Mouse (Mus musculus) intestine, embryonic 14.5 days (tissue): ENCODE data around the gene Ahrr. TPM values are rescaled to one million over a fixed set of nuclear protein-coding genes. Genes with fewer than 3 reads are reported as not detected.
A peak's percentile ranks its signal among the peaks of the same experiment; 100 is the strongest.

Experiments
- ATAC-seq: fragments of 200-750 bp; cut with Nextera tagmentation; replicated peaks from 2 replicates; pipeline ENCODE4 v1.8.0; 2017; ENCODE audit warnings: low read depth, moderate number of reproducible peaks, moderate TSS enrichment, moderate library complexity; ENCODE audit not compliant: low FRiP score, low TSS enrichment
- DNase-seq: peaks from one replicate; pipeline ENCODE4 v3.0.0-alpha.2; 2018; ENCODE audit warnings: low spot score
- H3K27ac ChIP-seq: fragments of 300-500 bp; sonication (generic); 2 replicates; pipeline ENCODE4 v1.5.1; 2014; ENCODE audit warnings: low read depth, mild to moderate bottlenecking, control low read depth
- H3K27me3 ChIP-seq: fragments of 300-500 bp; sonication (generic); replicated peaks from 2 replicates; pipeline ENCODE4 v1.6.1; 2014; ENCODE audit warnings: low read length, control low read depth; ENCODE audit not compliant: control insufficient read depth, insufficient read depth
- H3K36me3 ChIP-seq: fragments of 300-500 bp; sonication (generic); 2 replicates; pipeline ENCODE4 v1.6.1; 2014; ENCODE audit warnings: low read length, control low read depth; ENCODE audit not compliant: control insufficient read depth, insufficient read depth
- H3K4me1 ChIP-seq: fragments of 300-500 bp; sonication (generic); replicated peaks from 2 replicates; pipeline ENCODE4 v1.6.1; 2014; ENCODE audit warnings: low read length, control low read depth, mixed read lengths; ENCODE audit not compliant: control insufficient read depth, insufficient read depth
- H3K4me2 ChIP-seq: fragments of 300-500 bp; sonication (generic); 2 replicates; pipeline ENCODE4 v1.6.1; 2014; ENCODE audit warnings: low read length
- H3K4me3 ChIP-seq: fragments of 300-500 bp; sonication (generic); 2 replicates; pipeline ENCODE4 v1.5.1; 2014; ENCODE audit warnings: low read depth, low read length, control low read depth, mixed read lengths
- H3K9ac ChIP-seq: fragments of 300-500 bp; sonication (generic); 2 replicates; pipeline ENCODE4 v1.6.1; 2014; ENCODE audit warnings: mild to moderate bottlenecking, low read length
- H3K9me3 ChIP-seq: fragments of 300-500 bp; sonication (generic); 2 replicates; pipeline ENCODE4 v1.6.1; 2016; ENCODE audit warnings: low read length, control low read depth; ENCODE audit not compliant: control insufficient read depth
- WGBS: fragments of 180-500 bp; shearing (Covaris S2); extraction: QIAGEN DNeasy Blood & Tissue Kit; methylation state at CpG from one replicate; pipeline ENCODE4 v1.1.7; 2014; 5-methylcytosine and 5-hydroxymethylcytosine counted together
- polyA plus RNA-seq: library from polyadenylated mRNA; unstranded; fragments of >200 nt; fragmentation: Nextera tagmentation; extraction: Ambion mirVana; gene quantifications from 2 replicates; pipeline ENCODE4 v1.2.1, GENCODE M21; 2014

The Ahrr gene
- polyA plus RNA-seq, 1 experiment from 2014 or later = 0.64 TPM

GRCm38 (mm10) chr13:74208317-74208985 lies 83.7 kb downstream of the Ahrr start, which contains the start of gene Exoc3:
Gene Exoc3, minus strand, starts transcription at chr13:74208732.
- ATAC-seq (peak; percentile 98), DNase-seq (peak; percentile 91)
- H3K4me1 ChIP-seq = peaks cover 10% of the 10 kb centered on the region
- no peaks in the 10 kb centered on the region for H3K9me3 ChIP-seq
- H3K4me3 ChIP-seq = peak within 1 kb of the TSS; percentile 89
- H3K4me2 ChIP-seq = peak within 1 kb of the TSS; percentile 58
- H3K9ac ChIP-seq = peak within 1 kb of the TSS; percentile 77
- H3K27ac ChIP-seq = peak within 1 kb of the TSS; percentile 88
- peaks cover 21% of the 10 kb centered on the region for H3K36me3 ChIP-seq
- WGBS = under 1% methylated on average over 39 of the region's 39 CpGs
- no peaks in the 10 kb centered on the region for H3K27me3 ChIP-seq

- no peaks in the 10 kb centered on the region for H3K27me3 ChIP-seq
- H3K9me3 ChIP-seq = no peaks in the 10 kb centered on the region
- H3K4me3 ChIP-seq = no peak overlapping the region
- no peaks in the 10 kb centered on the region for H3K4me1 ChIP-seq
- ATAC-seq (no peak), DNase-seq (no peak)
- H3K27ac ChIP-seq = no peak overlapping the region
- H3K4me2 ChIP-seq = no peak overlapping the region
- H3K36me3 ChIP-seq = peaks cover 58% of the 10 kb centered on the region
- WGBS = 80% methylated on average over 3 of the region's 3 CpGs
- H3K9ac ChIP-seq = no peak overlapping the region
Observed at GRCm38 (mm10) chr13:74196451-74196850, 95.7 kb downstream of the Ahrr start.

DNA sequence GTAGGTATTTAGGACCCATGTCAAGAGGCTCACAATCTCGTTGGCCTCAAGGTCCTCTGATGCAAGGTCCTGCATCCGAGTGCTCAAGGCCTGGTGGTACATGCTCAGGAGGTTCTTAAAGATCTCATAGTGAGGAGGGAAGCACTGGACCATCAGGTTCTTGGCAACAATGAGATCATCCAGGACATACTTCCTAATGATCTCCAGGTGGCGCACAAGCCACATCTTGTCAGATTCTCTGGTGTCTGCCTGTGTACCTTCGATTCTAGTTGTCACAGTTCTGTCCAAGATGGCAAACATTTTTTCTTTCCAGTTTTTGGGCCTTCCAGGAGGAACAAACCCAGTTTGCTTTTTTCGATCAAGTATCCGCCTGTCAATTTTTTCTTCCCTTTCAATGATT lies 99.5 kb downstream of the Ahrr start:
- no peaks in the 10 kb centered on the region for H3K9me3 ChIP-seq
- H3K9ac ChIP-seq = no peak overlapping the region
- peaks cover 71% of the 10 kb centered on the region for H3K36me3 ChIP-seq
- no peak overlapping the region for H3K4me2 ChIP-seq
- no peak overlapping the region for H3K4me3 ChIP-seq
- no peak for ATAC-seq
- no peaks in the 10 kb centered on the region for H3K27me3 ChIP-seq
- DNase-seq = no peak
- H3K4me1 ChIP-seq = no peaks in the 10 kb centered on the region
- WGBS = 78% methylated on average over 6 of the region's 6 CpGs
- no peak overlapping the region for H3K27ac ChIP-seq

DNA sequence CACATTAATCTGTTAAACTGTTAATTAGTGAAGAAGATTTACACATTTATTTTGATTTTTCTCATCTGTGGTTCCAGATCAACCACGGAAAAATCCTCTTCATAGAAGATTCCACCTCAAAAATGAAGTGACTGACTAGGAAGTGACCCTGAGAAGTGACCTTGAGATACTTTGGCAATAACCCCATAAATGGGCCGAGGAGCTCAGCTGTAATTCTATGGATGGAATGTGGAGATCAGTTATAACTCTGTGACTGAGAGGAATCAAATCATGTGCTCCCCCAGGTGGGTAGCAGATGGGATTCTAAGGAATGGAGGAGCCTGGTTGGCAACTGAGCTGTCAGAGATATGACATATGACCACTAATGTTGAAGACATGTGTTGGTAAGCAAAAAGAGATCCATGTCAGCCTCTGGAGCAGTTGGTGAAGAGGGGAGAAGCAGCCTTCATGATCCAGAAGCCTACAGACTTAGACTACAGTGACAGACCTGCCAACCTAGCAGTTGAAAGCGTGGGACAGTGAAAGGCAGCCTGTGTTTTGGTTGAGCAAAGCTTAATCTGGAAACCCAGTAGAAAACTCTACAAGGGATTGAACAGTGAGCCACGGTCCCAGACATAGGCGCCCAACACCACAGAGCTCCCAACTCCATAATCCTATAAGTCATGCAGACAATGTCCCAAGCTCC lies 109.0 kb downstream of the Ahrr start:
- Histone ChIP-seq H3K36me3 (peaks cover 64% of the 10 kb centered on the region), H3K4me2 (no peak overlapping the region), H3K27me3 (no peaks in the 10 kb centered on the region), H3K9ac (no peak overlapping the region), H3K9me3 (no peaks in the 10 kb centered on the region), H3K27ac (no peak overlapping the region), H3K4me1 (no peaks in the 10 kb centered on the region), H3K4me3 (no peak overlapping the region)
- 90% methylated on average over 5 of the region's 5 CpGs for WGBS
- DNase-seq (no peak), ATAC-seq (no peak)

- H3K27me3 ChIP-seq = no peaks in the 10 kb centered on the region
- no peaks in the 10 kb centered on the region for H3K4me1 ChIP-seq
- no peak overlapping the region for H3K4me3 ChIP-seq
- 91% methylated on average over 5 of the region's 5 CpGs for WGBS
- peaks cover 55% of the 10 kb centered on the region for H3K36me3 ChIP-seq
- H3K9ac ChIP-seq = no peak overlapping the region
- no peaks in the 10 kb centered on the region for H3K9me3 ChIP-seq
- H3K4me2 ChIP-seq = no peak overlapping the region
- ATAC-seq = no peak
- no peak for DNase-seq
- no peak overlapping the region for H3K27ac ChIP-seq
Observed at GRCm38 (mm10) chr13:74172036-74172435, 120.1 kb downstream of the Ahrr start.

- 0 out of 2 replicates have a peak, but pooled peaks cover 2% of the 10 kb centered on the region for H3K4me1 ChIP-seq
- ATAC-seq (no peak), DNase-seq (no peak)
- no peak overlapping the region for H3K9ac ChIP-seq
- H3K36me3 ChIP-seq = peaks cover 42% of the 10 kb centered on the region
- no peaks in the 10 kb centered on the region for H3K9me3 ChIP-seq
- WGBS = 83% methylated on average over 10 of the region's 10 CpGs
- no peaks in the 10 kb centered on the region for H3K27me3 ChIP-seq
- H3K27ac ChIP-seq = no peak overlapping the region
- H3K4me3 ChIP-seq = no peak overlapping the region
- no peak overlapping the region for H3K4me2 ChIP-seq
Observed at GRCm38 (mm10) chr13:74169446-74170164, 122.5 kb downstream of the Ahrr start.

DNA sequence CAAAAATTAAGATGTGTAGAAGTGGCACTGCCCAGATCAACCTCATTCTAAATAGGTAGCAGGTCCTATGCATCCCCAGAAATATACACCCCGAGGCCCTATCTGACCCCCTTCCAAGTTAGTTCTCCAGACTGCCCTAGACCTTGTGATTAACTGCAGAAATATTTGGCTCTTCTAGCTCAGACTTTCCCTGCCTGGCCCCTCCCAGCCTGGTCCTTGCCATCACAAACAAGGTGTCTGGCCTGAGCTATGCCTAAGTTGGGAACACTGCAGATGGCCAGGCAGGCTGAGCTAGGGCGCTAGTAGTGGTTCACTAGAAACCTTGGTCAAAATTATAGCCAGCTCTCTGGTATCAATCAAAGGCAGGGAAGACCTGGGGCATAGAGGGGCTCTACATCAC lies 124.6 kb downstream of the Ahrr start:
- ATAC-seq (no peak), DNase-seq (no peak)
- H3K9me3 ChIP-seq = no peaks in the 10 kb centered on the region
- 0 out of 2 replicates have a peak, but pooled peaks cover 2% of the 10 kb centered on the region for H3K4me1 ChIP-seq
- WGBS = 78% methylated on average over 2 of the region's 2 CpGs
- no peaks in the 10 kb centered on the region for H3K27me3 ChIP-seq
- no peak overlapping the region for H3K9ac ChIP-seq
- H3K4me3 ChIP-seq = no peak overlapping the region
- no peak overlapping the region for H3K4me2 ChIP-seq
- no peak overlapping the region for H3K27ac ChIP-seq
- H3K36me3 ChIP-seq = peaks cover 25% of the 10 kb centered on the region

DNA sequence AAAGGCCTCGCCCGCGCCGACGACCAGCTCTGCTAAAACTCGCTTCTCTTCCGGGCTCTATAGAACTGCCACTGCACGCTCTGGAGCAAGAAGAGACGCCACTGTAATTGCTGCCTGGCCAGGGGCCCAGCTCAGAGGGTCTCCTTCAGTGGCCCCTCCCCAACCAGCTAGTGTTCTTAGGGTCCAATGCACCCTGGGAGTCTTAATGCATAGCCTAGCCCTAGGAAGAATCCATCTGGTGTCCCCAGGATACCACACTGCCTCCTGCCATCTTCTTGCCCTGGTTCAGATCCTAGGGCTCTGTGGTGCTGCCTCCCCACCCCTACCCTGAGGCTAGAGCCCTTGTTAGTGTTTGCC lies 125.1 kb downstream of the Ahrr start:
- 22% methylated on average over 9 of the region's 9 CpGs for WGBS
- no peak overlapping the region for H3K27ac ChIP-seq
- H3K9me3 ChIP-seq = no peaks in the 10 kb centered on the region
- H3K4me1 ChIP-seq = 0 out of 2 replicates have a peak, but pooled peaks cover 2% of the 10 kb centered on the region
- no peaks in the 10 kb centered on the region for H3K27me3 ChIP-seq
- ATAC-seq = peak; percentile 37; the same call in 1 of the 2 replicates
- H3K4me2 ChIP-seq = peak overlapping the region; percentile 68
- DNase-seq = no peak
- peaks cover 21% of the 10 kb centered on the region for H3K36me3 ChIP-seq
- peak overlapping the region; percentile 49 for H3K4me3 ChIP-seq
- peak overlapping the region; percentile 45 for H3K9ac ChIP-seq
